Mouse (Mus musculus) cerebellum, adult 2 months (tissue): ENCODE measurements around the gene Slc16a10. TPM values are rescaled to one million over a fixed set of nuclear protein-coding genes. Genes with fewer than 3 reads are reported as not detected.

Experiments used
- DNase-seq, 2 experiments: peaks; one replicate each; pipeline ENCODE4 v3.0.0; 2021
- H3K27ac ChIP-seq: fragments of 200-500 bp; 2 replicates; pipeline ENCODE4 v1.5.1; 2012; ENCODE audit warnings: low read length, control low read depth, inconsistent platforms; ENCODE audit not compliant: insufficient read depth
- H3K27me3 ChIP-seq: fragments of 200-500 bp; 2 replicates; pipeline ENCODE4 v1.6.1; 2012; ENCODE audit warnings: inconsistent platforms, mild to moderate bottlenecking, low read length, moderate library complexity; ENCODE audit not compliant: control insufficient read depth, insufficient read depth
- H3K4me1 ChIP-seq: fragments of 200-500 bp; 2 replicates; pipeline ENCODE4 v1.6.1; 2011; ENCODE audit warnings: low read length; ENCODE audit not compliant: control insufficient read depth, insufficient read depth
- H3K4me3 ChIP-seq: fragments of 200-500 bp; replicated peaks from 2 replicates; pipeline ENCODE3; 2011; ENCODE audit warnings: mild to moderate bottlenecking, low read depth, low read length, control low read depth; ENCODE audit not compliant: insufficient read depth
- CTCF ChIP-seq: fragments of 200-500 bp; IDR thresholded peaks from 2 replicates; pipeline ENCODE4 v1.5.1; 2011; ENCODE audit warnings: low read depth, mild to moderate bottlenecking, control low read depth, low read length, moderate library complexity, borderline replicate concordance; ENCODE audit not compliant: insufficient read depth
- POLR2A ChIP-seq: fragments of 200-500 bp; IDR thresholded peaks from 2 replicates; pipeline ENCODE4 v1.6.1; 2011; ENCODE audit warnings: low read length, control low read depth, borderline replicate concordance; ENCODE audit not compliant: insufficient read depth
- whole genome bisulfite sequencing: fragments of 180-500 bp; shearing (Covaris S2); methylation state at CpG from one replicate; pipeline ENCODE4 v1.1.7; 2018; 5-methylcytosine and 5-hydroxymethylcytosine counted together
- polyA plus RNA-seq: library from polyadenylated mRNA; depleted of rRNA; stranded (reverse); fragments of >200 nt; gene quantifications from 2 replicates; pipeline ENCODE4 v1.2.3, GENCODE M21; 2012

Gene Slc16a10
- polyA plus RNA-seq, 1 experiment, result 3.6 TPM

GRCm38 (mm10) chr10:40070684-40071083 is 71.4 kb downstream of the Slc16a10 start:
- H3K27ac ChIP-seq, result no peak overlapping the region
- no peaks in the 10 kb centered on the region for H3K27me3 ChIP-seq
- no peak for DNase-seq
- no peak for TF ChIP-seq CTCF
- no peak for TF ChIP-seq POLR2A
- WGBS, result 82% methylated on average over 9 of the region's 9 CpGs
- H3K4me1 ChIP-seq, result no peaks in the 10 kb centered on the region
- no peak overlapping the region for H3K4me3 ChIP-seq

GRCm38 (mm10) chr10:40069270-40069669 is 72.8 kb downstream of the Slc16a10 start:
- DNase-seq, result no peak
- 62% methylated on average over 4 of the region's 4 CpGs for WGBS
- H3K27me3 ChIP-seq, result no peaks in the 10 kb centered on the region

GRCm38 (mm10) chr10:40068595-40068994 is 73.5 kb downstream of the Slc16a10 start:
- DNase-seq, result no peak
- no peaks in the 10 kb centered on the region for H3K27me3 ChIP-seq
- H3K4me1 ChIP-seq, result no peaks in the 10 kb centered on the region
- WGBS, result 86% methylated on average over 10 of the region's 10 CpGs
- H3K4me3 ChIP-seq, result no peak overlapping the region
- TF ChIP-seq CTCF (no peak), POLR2A (no peak)
- H3K27ac ChIP-seq, result no peak overlapping the region

More at GRCm38 (mm10) chr10:40069270-40069669, 72.8 kb downstream of the Slc16a10 start:
- no peaks in the 10 kb centered on the region for H3K4me1 ChIP-seq
- no peak overlapping the region for H3K27ac ChIP-seq
- TF ChIP-seq CTCF, result no peak
- TF ChIP-seq POLR2A, result no peak
- no peak overlapping the region for H3K4me3 ChIP-seq

GRCm38 (mm10) chr10:40067529-40067928 is 74.5 kb downstream of the Slc16a10 start:
- Histone ChIP-seq H3K27ac (no peak overlapping the region), H3K27me3 (no peaks in the 10 kb centered on the region), H3K4me3 (no peak overlapping the region), H3K4me1 (no peaks in the 10 kb centered on the region)
- DNase-seq, result no peak
- 18% methylated on average over 1 of the region's 1 CpGs for WGBS
- TF ChIP-seq POLR2A (no peak), CTCF (no peak)

- DNase-seq, result no peak
- H3K27ac ChIP-seq, result no peak overlapping the region
- TF ChIP-seq POLR2A, result no peak
- no peak for TF ChIP-seq CTCF
- no CpG with 5 or more reads among the region's 1 CpGs for WGBS
- no peak overlapping the region for H3K4me3 ChIP-seq
- H3K27me3 ChIP-seq, result no peaks in the 10 kb centered on the region
- H3K4me1 ChIP-seq, result no peaks in the 10 kb centered on the region
Observed at GRCm38 (mm10) chr10:40067071-40067470, 75.0 kb downstream of the Slc16a10 start.

GRCm38 (mm10) chr10:40065357-40065756 is 76.7 kb downstream of the Slc16a10 start:
- H3K4me3 ChIP-seq, result no peak overlapping the region
- TF ChIP-seq CTCF, result no peak
- no peak for TF ChIP-seq POLR2A
- no peaks in the 10 kb centered on the region for H3K27me3 ChIP-seq
- H3K27ac ChIP-seq, result no peak overlapping the region
- 82% methylated on average over 3 of the region's 3 CpGs for WGBS
- no peaks in the 10 kb centered on the region for H3K4me1 ChIP-seq
- no peak for DNase-seq

- Histone ChIP-seq H3K4me1 (no peaks in the 10 kb centered on the region), H3K4me3 (no peak overlapping the region), H3K27me3 (no peaks in the 10 kb centered on the region), H3K27ac (no peak overlapping the region)
- TF ChIP-seq POLR2A (no peak), CTCF (no peak)
- 63% methylated on average over 5 of the region's 5 CpGs for WGBS
- DNase-seq, result no peak
Observed at GRCm38 (mm10) chr10:40063291-40063890, 78.7 kb downstream of the Slc16a10 start.

GRCm38 (mm10) chr10:40062812-40063211 is 79.2 kb downstream of the Slc16a10 start:
- Histone ChIP-seq H3K27me3 (no peaks in the 10 kb centered on the region), H3K27ac (no peak overlapping the region), H3K4me1 (no peaks in the 10 kb centered on the region), H3K4me3 (no peak overlapping the region)
- no peak for TF ChIP-seq CTCF
- TF ChIP-seq POLR2A, result no peak
- 69% methylated on average over 6 of the region's 6 CpGs for WGBS
- no peak for DNase-seq
